Mouse (Mus musculus): ENCODE data around the gene Cdc73.

- TF ChIP-seq ZNF384 (IDR thresholded peaks at IDR 0.05; ENCODE audit: low read depth, low read length) (no peak), MAFK (IDR thresholded peaks at IDR 0.05; ENCODE audit: insufficient read depth, low read depth, low read length) (no peak)
Observed at GRCm38 (mm10) chr1:143644221-143644620, 58.5 kb downstream of the Cdc73 start.

All from ES-E14 (cell line).